Mouse (Mus musculus): Measurements from ENCODE around the gene Ttc29. TPM values are rescaled to one million over a fixed set of nuclear protein-coding genes. Genes with fewer than 3 reads are reported as not detected.

The Ttc29 gene
- polyA plus RNA-seq, 1 experiment = 0.44 TPM

DNA sequence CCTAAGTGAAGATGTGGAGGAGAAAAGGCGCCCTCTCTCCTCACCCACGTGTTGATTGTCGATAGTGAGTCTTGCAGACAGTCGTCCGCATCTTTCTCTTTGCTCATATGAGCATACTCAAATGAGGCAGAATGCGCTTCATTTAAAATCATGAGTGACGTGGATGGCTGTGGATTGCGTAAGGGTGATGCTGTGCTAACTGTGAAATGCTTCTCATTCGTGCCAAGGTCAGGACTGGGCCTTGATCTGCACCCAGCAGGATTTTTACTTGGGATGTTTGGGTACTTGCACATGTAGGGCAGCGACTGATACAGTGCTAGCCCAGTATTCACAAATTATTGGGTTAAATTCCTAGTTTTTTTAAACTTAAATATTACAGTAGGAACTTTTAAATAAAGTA, 56.2 kb downstream of the Ttc29 start:
- no peaks in the 10 kb centered on the region for H3K4me1 ChIP-seq (ENCODE audit: control insufficient read depth, insufficient read depth, low read length)
- no peak overlapping the region for H3K4me3 ChIP-seq (ENCODE audit: insufficient read depth, low read length)
- H3K27ac ChIP-seq (ENCODE audit: insufficient read depth, low read length) = no peak overlapping the region
- TF ChIP-seq CTCF (IDR thresholded peaks at IDR 0.05; ENCODE audit: extremely low read depth, insufficient read depth, low read length) = no peak
- TF ChIP-seq POLR2A (IDR thresholded peaks at IDR 0.05; ENCODE audit: extremely low read depth, insufficient read depth, low read length) = no peak

DNA sequence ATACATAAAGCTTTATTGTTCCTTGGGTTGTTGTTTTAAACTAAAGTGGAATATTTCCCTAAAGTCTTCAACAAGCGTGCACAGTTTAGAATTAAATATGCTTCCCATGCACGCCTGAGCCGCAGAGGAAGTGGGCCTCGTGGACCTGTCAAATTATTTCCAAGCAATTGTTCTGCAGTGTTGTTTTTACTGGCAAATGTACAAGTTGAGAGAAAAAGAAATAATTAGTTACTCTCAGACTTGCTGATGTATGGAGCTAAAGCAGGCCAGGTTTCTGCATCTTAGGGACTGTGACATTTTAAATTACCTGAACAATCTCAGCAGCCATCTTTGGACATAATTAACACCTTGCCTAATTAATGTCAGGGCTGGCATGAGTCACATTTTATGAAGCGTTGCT, 58.3 kb downstream of the Ttc29 start:
- TF ChIP-seq POLR2A (IDR thresholded peaks at IDR 0.05; ENCODE audit: extremely low read depth, insufficient read depth, low read length) (no peak), CTCF (IDR thresholded peaks at IDR 0.05; ENCODE audit: extremely low read depth, insufficient read depth, low read length) (no peak)
- Histone ChIP-seq H3K27ac (ENCODE audit: insufficient read depth, low read length) (no peak overlapping the region), H3K4me3 (ENCODE audit: insufficient read depth, low read length) (no peak overlapping the region), H3K4me1 (ENCODE audit: control insufficient read depth, insufficient read depth, low read length) (no peaks in the 10 kb centered on the region)

DNA sequence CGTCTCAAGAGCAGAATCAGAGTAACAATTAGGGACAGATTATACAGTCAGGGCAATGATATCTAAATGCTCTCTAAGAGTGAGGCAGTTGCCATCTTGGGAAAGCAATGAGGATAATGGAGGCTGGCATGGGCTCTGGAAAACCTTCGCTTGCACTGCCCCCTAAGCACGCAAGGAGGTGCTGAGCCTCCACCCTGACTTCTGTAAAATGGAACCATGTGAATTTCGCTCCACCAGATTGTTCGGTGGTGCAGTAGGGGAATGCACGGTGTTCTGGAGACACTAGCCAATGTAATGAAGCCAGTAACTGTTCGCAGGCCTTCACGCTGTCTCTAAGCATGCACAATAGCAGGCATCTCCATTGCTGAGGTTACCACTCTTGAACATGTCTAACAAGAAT, 63.0 kb downstream of the Ttc29 start:
- no peak for TF ChIP-seq CTCF (IDR thresholded peaks at IDR 0.05; ENCODE audit: extremely low read depth, insufficient read depth, low read length)

DNA sequence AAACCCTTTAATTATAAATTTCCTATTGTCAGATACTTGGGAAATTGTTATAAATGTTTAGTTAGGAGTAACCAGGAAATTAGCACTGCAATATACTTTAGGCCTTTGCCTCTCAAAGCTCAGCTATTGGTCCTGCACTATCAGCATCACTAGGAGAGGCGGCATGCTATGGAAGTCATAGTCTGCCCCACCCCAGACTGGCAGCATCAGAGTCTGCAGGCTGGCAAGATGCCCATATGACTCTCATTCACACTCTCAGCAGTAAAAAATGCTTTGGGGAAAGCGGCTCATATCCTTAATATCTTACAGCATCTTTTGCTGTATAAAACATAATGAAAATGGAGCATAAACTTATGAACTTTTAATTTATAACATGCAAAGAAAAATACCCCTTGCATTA, 64.3 kb downstream of the Ttc29 start:
- Histone ChIP-seq H3K4me1 (ENCODE audit: control insufficient read depth, insufficient read depth, low read length) (no peaks in the 10 kb centered on the region), H3K27ac (ENCODE audit: insufficient read depth, low read length) (no peak overlapping the region), H3K4me3 (ENCODE audit: insufficient read depth, low read length) (no peak overlapping the region)
- TF ChIP-seq CTCF (IDR thresholded peaks at IDR 0.05; ENCODE audit: extremely low read depth, insufficient read depth, low read length) = no peak
- no peak for TF ChIP-seq POLR2A (IDR thresholded peaks at IDR 0.05; ENCODE audit: extremely low read depth, insufficient read depth, low read length)

More for the DNA sequence above, 63.0 kb downstream of the Ttc29 start:
- Histone ChIP-seq H3K4me3 (ENCODE audit: insufficient read depth, low read length) (no peak overlapping the region), H3K27ac (ENCODE audit: insufficient read depth, low read length) (no peak overlapping the region), H3K4me1 (ENCODE audit: control insufficient read depth, insufficient read depth, low read length) (no peaks in the 10 kb centered on the region)

DNA sequence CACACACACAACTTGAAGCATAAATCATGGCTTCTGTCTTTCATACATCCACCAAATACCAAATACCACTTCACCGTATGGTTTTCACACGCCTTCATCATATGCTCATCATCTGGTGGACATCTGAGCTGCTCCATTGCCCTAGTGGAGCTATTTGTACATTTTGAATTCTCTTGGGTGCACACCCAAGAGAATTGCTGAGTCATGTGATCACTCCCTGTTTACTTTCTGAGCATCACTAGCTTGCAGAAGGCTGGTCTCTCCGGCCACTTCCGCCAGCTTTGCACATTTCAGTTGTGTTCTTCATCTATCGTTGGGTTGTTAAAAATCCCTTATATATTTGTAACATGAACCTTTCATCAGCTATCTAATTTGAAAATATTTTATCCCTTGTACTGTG, 65.5 kb downstream of the Ttc29 start:
- Histone ChIP-seq H3K4me1 (ENCODE audit: control insufficient read depth, insufficient read depth, low read length) (no peaks in the 10 kb centered on the region), H3K27ac (ENCODE audit: insufficient read depth, low read length) (no peak overlapping the region), H3K4me3 (ENCODE audit: insufficient read depth, low read length) (no peak overlapping the region)
- TF ChIP-seq CTCF (IDR thresholded peaks at IDR 0.05; ENCODE audit: extremely low read depth, insufficient read depth, low read length) (no peak), POLR2A (IDR thresholded peaks at IDR 0.05; ENCODE audit: extremely low read depth, insufficient read depth, low read length) (no peak)

DNA sequence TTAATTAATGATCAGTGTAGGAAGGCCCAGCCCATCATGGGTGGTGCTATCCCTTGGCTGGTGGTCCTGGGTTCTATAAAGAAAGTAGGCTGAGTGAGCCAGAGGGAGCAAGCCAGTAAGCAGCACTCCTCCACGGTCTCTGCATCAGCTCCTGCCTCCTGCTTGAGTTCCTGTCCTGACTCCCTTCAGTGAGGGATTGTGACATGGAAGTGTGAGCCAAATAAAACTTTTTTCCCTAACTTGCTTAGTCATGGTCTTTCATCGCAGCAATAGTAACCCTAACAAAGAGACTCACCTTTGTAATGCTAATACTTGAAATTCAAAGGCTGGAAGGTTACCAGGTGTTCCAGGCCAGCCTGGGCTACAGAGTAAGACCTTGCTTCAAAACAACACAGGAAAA, 71.7 kb downstream of the Ttc29 start:
- Histone ChIP-seq H3K4me1 (ENCODE audit: control insufficient read depth, insufficient read depth, low read length) (peaks cover 3% of the 10 kb centered on the region; the same call in 1 of the 2 replicates), H3K27ac (ENCODE audit: insufficient read depth, low read length) (no peak overlapping the region), H3K4me3 (ENCODE audit: insufficient read depth, low read length) (no peak overlapping the region)
- TF ChIP-seq CTCF (IDR thresholded peaks at IDR 0.05; ENCODE audit: extremely low read depth, insufficient read depth, low read length) = no peak
- no peak for TF ChIP-seq POLR2A (IDR thresholded peaks at IDR 0.05; ENCODE audit: extremely low read depth, insufficient read depth, low read length)

DNA sequence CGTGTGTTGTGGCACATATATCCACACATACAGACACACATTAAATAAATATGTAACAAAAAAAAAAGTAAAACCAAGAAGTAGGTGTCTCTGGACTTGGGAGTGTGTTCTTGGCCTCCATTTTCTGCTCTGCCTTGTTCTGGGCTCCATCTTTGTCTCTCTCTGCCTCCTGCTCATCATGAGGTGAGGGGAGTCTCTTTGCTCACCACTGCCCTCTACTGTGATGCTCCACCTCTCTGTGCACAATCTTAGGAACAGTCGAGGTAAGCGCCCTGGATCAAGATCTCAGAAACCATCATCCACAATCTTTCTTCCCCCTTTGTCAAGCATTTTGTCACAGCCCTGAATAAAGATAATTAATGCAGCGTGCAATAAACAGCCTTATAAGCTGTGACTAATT, 72.3 kb downstream of the Ttc29 start:
- TF ChIP-seq POLR2A (IDR thresholded peaks at IDR 0.05; ENCODE audit: extremely low read depth, insufficient read depth, low read length) (no peak), CTCF (IDR thresholded peaks at IDR 0.05; ENCODE audit: extremely low read depth, insufficient read depth, low read length) (no peak)
- no peak overlapping the region for H3K4me3 ChIP-seq (ENCODE audit: insufficient read depth, low read length)
- H3K27ac ChIP-seq (ENCODE audit: insufficient read depth, low read length) = no peak overlapping the region
- H3K4me1 ChIP-seq (ENCODE audit: control insufficient read depth, insufficient read depth, low read length) = peaks cover 3% of the 10 kb centered on the region; the same call in 1 of the 2 replicates

DNA sequence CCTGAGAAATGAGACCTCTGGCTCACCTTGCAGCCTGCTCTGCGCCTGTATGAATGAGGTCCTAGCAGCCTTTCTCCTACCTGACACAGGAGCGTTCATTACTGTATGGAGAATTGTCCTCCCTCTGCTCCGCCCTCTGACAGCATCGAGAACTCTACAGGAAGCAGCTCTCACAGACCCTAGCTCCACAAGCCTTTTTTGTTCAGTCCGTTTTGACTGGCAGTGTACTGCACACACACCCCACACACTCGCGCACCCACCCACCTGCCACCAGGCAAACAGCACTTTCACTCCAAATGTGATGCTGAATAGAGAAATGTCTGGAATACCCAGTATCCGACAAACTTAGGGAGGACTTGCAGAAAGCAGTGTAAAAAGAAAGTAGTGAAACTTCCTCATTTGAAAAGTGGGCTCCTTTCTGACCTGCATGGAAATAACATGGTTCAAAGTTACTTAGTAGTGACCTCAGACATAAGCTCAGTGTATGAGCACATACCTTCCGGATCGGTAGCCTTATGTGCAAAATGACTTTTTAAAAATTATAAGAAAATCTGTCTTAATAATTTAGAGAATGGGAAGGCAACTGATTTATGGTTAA, 76.4 kb downstream of the Ttc29 start:
- H3K27ac ChIP-seq (ENCODE audit: insufficient read depth, low read length) = no peak overlapping the region
- H3K4me1 ChIP-seq (ENCODE audit: control insufficient read depth, insufficient read depth, low read length) = peaks cover 3% of the 10 kb centered on the region; the same call in 1 of the 2 replicates
- TF ChIP-seq POLR2A (IDR thresholded peaks at IDR 0.05; ENCODE audit: extremely low read depth, insufficient read depth, low read length) (no peak), CTCF (IDR thresholded peaks at IDR 0.05; ENCODE audit: extremely low read depth, insufficient read depth, low read length) (no peak)
- H3K4me3 ChIP-seq (ENCODE audit: insufficient read depth, low read length) = no peak overlapping the region

DNA sequence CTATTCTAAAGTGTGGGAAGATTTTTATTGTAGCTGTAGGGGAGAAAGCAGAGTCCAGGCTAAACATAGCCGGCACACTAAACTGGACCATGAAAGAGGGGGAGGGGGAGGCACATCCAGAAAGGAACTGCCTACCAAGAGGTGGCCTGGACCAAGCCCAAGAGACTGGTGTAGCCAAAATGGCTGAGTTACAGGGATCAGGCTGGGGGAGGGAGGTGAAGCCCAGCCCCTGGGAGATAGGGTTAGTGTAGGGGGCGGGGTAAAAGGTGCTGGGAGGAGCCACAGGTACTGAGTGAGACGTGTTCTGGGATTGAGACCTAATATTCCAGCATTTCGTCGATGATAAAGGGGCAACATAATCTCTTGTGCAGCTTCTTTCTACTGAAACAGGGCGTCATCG, 77.2 kb downstream of the Ttc29 start:
- Histone ChIP-seq H3K4me3 (ENCODE audit: insufficient read depth, low read length) (no peak overlapping the region), H3K27ac (ENCODE audit: insufficient read depth, low read length) (no peak overlapping the region), H3K4me1 (ENCODE audit: control insufficient read depth, insufficient read depth, low read length) (peaks cover 3% of the 10 kb centered on the region; the same call in 1 of the 2 replicates)
- TF ChIP-seq POLR2A (IDR thresholded peaks at IDR 0.05; ENCODE audit: extremely low read depth, insufficient read depth, low read length) = no peak

DNA sequence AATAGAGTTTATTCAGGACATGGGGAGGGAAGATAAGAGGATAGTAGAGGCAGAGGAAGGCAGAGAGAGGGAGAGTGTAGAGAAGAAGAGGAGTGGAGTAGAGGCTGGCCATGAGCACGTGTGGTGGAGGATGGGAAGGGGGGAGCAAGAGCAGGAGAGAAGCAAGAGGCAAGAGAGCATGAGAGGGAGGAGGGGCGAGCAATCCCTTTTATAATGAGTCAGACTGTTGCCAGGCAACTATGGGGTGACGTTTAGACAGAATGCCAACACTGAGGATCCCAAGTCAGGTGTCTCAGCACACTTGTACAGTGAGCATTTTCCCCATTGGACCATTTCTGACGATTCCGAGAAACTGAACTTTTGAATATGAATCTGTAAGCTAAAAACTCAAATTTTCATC, 82.4 kb downstream of the Ttc29 start:
- no peak for TF ChIP-seq CTCF (IDR thresholded peaks at IDR 0.05; ENCODE audit: extremely low read depth, insufficient read depth, low read length)
- no peak for TF ChIP-seq POLR2A (IDR thresholded peaks at IDR 0.05; ENCODE audit: extremely low read depth, insufficient read depth, low read length)
- H3K4me1 ChIP-seq (ENCODE audit: control insufficient read depth, insufficient read depth, low read length) = no peaks in the 10 kb centered on the region
- H3K4me3 ChIP-seq (ENCODE audit: insufficient read depth, low read length) = no peak overlapping the region
- no peak overlapping the region for H3K27ac ChIP-seq (ENCODE audit: insufficient read depth, low read length)

Measured in cortical plate, adult 2 months (tissue).